8 mouse cellular contexts compared by ENCODE assay signal in the genomic region with DNA sequence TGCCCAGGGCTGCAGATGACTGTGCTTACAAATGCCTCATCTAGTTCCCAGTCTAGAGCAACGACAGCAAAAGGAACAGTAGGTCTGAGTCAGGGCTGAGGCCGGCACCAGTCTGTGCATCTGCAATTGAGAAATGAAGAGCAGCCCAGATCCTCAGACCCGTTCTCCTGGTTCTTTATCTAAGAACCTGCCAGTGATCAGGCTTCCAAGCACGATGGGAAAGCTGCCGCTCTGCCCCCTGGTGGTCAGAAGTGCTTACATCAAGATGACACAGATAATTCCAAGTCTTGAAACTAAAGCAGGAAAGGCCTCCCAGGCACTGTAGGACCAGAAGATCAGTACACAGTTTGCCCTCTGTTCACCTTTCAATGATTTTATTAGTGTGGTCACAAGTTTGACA. TPM values are rescaled to one million over a fixed set of nuclear protein-coding genes. Genes with fewer than 3 reads are reported as not detected.
A peak's percentile ranks its signal among the peaks of the same experiment; 100 is the strongest.
DNase-seq lines count a peak whose midpoint lies in the region; ATAC-seq and TF ChIP-seq lines count a peak whose summit lies in the region.

No protein-coding gene starts in this region.

- 27% methylated on average over 5 of the region's 5 CpGs for WGBS in embryonic facial prominence, embryonic 10.5 days
- WGBS in kidney, embryonic 16.5 days: 24% methylated on average over 5 of the region's 5 CpGs
- 31% methylated on average over 5 of the region's 5 CpGs for WGBS in liver, embryonic 11.5 days
- WGBS in neural tube, embryonic 14.5 days: 18% methylated on average over 5 of the region's 5 CpGs
- WGBS in thymus, adult 2 months: 49% methylated on average over 5 of the region's 5 CpGs

- H3K9me3 ChIP-seq in embryonic facial prominence, embryonic 10.5 days: no peaks in the 10 kb centered on the region
- H3K9me3 ChIP-seq in kidney, embryonic 16.5 days (ENCODE audit: low read length): no peaks in the 10 kb centered on the region
- H3K9me3 ChIP-seq in liver, embryonic 11.5 days (ENCODE audit: control insufficient read depth, low read length): no peaks in the 10 kb centered on the region
- no peaks in the 10 kb centered on the region for H3K9me3 ChIP-seq in neural tube, embryonic 14.5 days (ENCODE audit: control insufficient read depth, low read length)

- no peak overlapping the region for H3K9ac ChIP-seq in kidney, embryonic 16.5 days (replicated peaks; ENCODE audit: low read length)
- no peak overlapping the region for H3K9ac ChIP-seq in liver, embryonic 11.5 days (ENCODE audit: low read depth, low read length)
- no peak overlapping the region for H3K9ac ChIP-seq in neural tube, embryonic 14.5 days (replicated peaks; ENCODE audit: low read depth, low read length)

- peak; percentile 46; the same call in 1 of the 2 replicates for TF ChIP-seq CTCF in thymus, adult 2 months (IDR thresholded peaks at IDR 0.05; ENCODE audit: borderline replicate concordance, control insufficient read depth, extremely low read depth, insufficient read depth, low read length, poor library complexity)

- no peak overlapping the region for H3K4me3 ChIP-seq in embryonic facial prominence, embryonic 10.5 days
- no peak overlapping the region for H3K4me3 ChIP-seq in kidney, embryonic 16.5 days (ENCODE audit: low read length)
- no peak overlapping the region for H3K4me3 ChIP-seq in liver, embryonic 11.5 days (ENCODE audit: low read depth, low read length)
- no peak overlapping the region for H3K4me3 ChIP-seq in neural tube, embryonic 14.5 days (ENCODE audit: low read depth, low read length)
- no peak overlapping the region for H3K4me3 ChIP-seq in thymus, adult 2 months (ENCODE audit: control insufficient read depth, insufficient read depth, low read length)

- H3K36me3 ChIP-seq in embryonic facial prominence, embryonic 10.5 days (replicated peaks): peaks cover 62% of the 10 kb centered on the region
- peaks cover 45% of the 10 kb centered on the region for H3K36me3 ChIP-seq in kidney, embryonic 16.5 days (ENCODE audit: insufficient read depth, low read length)
- H3K36me3 ChIP-seq in liver, embryonic 11.5 days (ENCODE audit: control insufficient read depth, insufficient read depth, low read length): peaks cover 20% of the 10 kb centered on the region; the same call in 1 of the 2 replicates
- peaks cover 36% of the 10 kb centered on the region for H3K36me3 ChIP-seq in neural tube, embryonic 14.5 days (ENCODE audit: control insufficient read depth, insufficient read depth, low read length)
- peaks cover 49% of the 10 kb centered on the region for H3K36me3 ChIP-seq in thymus, adult 2 months (ENCODE audit: control insufficient read depth, insufficient read depth, low read length)

- no peaks in the 10 kb centered on the region for H3K27me3 ChIP-seq in embryonic facial prominence, embryonic 10.5 days (replicated peaks; ENCODE audit: low read depth, poor library complexity, severe bottlenecking)
- no peaks in the 10 kb centered on the region for H3K27me3 ChIP-seq in kidney, embryonic 16.5 days (ENCODE audit: insufficient read depth, low read length)
- H3K27me3 ChIP-seq in liver, embryonic 11.5 days (replicated peaks; ENCODE audit: control insufficient read depth, insufficient read depth, low read length): no peaks in the 10 kb centered on the region
- no peaks in the 10 kb centered on the region for H3K27me3 ChIP-seq in neural tube, embryonic 14.5 days (ENCODE audit: control insufficient read depth, insufficient read depth, low read length)
- no peaks in the 10 kb centered on the region for H3K27me3 ChIP-seq in thymus, adult 2 months (ENCODE audit: control insufficient read depth, insufficient read depth, low read length)

- H3K4me1 ChIP-seq in embryonic facial prominence, embryonic 10.5 days: 0 out of 2 replicates have a peak, but pooled peaks cover 5% of the 10 kb centered on the region
- H3K4me1 ChIP-seq in kidney, embryonic 16.5 days (ENCODE audit: insufficient read depth, low read length): no peaks in the 10 kb centered on the region
- no peaks in the 10 kb centered on the region for H3K4me1 ChIP-seq in liver, embryonic 11.5 days (replicated peaks; ENCODE audit: control insufficient read depth, insufficient read depth, low read length)
- no peaks in the 10 kb centered on the region for H3K4me1 ChIP-seq in neural tube, embryonic 14.5 days (ENCODE audit: control insufficient read depth, insufficient read depth, low read length)
- H3K4me1 ChIP-seq in thymus, adult 2 months (replicated peaks; ENCODE audit: control insufficient read depth, insufficient read depth, low read length): no peaks in the 10 kb centered on the region

- no peak overlapping the region for H3K4me2 ChIP-seq in kidney, embryonic 16.5 days (replicated peaks; ENCODE audit: low read depth, low read length)
- no peak overlapping the region for H3K4me2 ChIP-seq in liver, embryonic 11.5 days
- no peak overlapping the region for H3K4me2 ChIP-seq in neural tube, embryonic 14.5 days (ENCODE audit: low read depth, low read length)

- ATAC-seq in CD4-positive, CD25-positive, alpha-beta regulatory T cell, adult 4 months: peak; percentile 62
- ATAC-seq in kidney, embryonic 16.5 days (ENCODE audit: low FRiP score, low TSS enrichment): peak; percentile 40; the same call in 1 of the 2 replicates
- 0 out of 2 replicates have a peak, but pooled peaks have one; percentile 19 for ATAC-seq in liver, embryonic 11.5 days (replicated peaks; ENCODE audit: low FRiP score)
- peak; percentile 54 for ATAC-seq in neural tube, embryonic 14.5 days (ENCODE audit: low read depth)

- H3K27ac ChIP-seq in embryonic facial prominence, embryonic 10.5 days (replicated peaks): no peak overlapping the region
- no peak overlapping the region for H3K27ac ChIP-seq in kidney, embryonic 16.5 days (ENCODE audit: low read length)
- H3K27ac ChIP-seq in liver, embryonic 11.5 days (ENCODE audit: low read depth, low read length): no peak overlapping the region
- no peak overlapping the region for H3K27ac ChIP-seq in neural tube, embryonic 14.5 days (ENCODE audit: low read depth, low read length)
- no peak overlapping the region for H3K27ac ChIP-seq in thymus, adult 2 months (ENCODE audit: control insufficient read depth, insufficient read depth, low read length)

- DNase-seq in adrenal gland, postnatal 14 days: peak; percentile 86
- DNase-seq in embryonic facial prominence, embryonic 10.5 days (ENCODE audit: low spot score): peak; percentile 85
- peak; percentile 54 for DNase-seq in heart, adult 8-10 months (ENCODE audit: low spot score)
- DNase-seq in liver, embryonic 11.5 days (ENCODE audit: low spot score): peak; percentile 50
- peak; percentile 64 for DNase-seq in thymus, adult 2 months

- TF ChIP-seq POLR2A in thymus, adult 2 months (IDR thresholded peaks at IDR 0.05; ENCODE audit: control insufficient read depth, extremely low read depth, insufficient read depth, low read length, poor library complexity): no peak

RNA-seq across cellular contexts. Expression of a gene that starts 17.4 kb away (rescaled TPM):
- polyA plus RNA-seq in CD4-positive, CD25-positive, alpha-beta regulatory T cell, adult 4 months (2017; shearing (Covaris generic)): 10 to 100 TPM; 15.9 to 17.9 TPM
- 97.6 and 107 TPM in 2 replicates for total RNA-seq in adrenal gland, postnatal 14 days (2021)
- 65.1 and 68.7 TPM in 2 replicates for polyA plus RNA-seq in embryonic facial prominence, embryonic 10.5 days (2016; fragmentation: Nextera tagmentation; extraction: Ambion mirVana)
- total RNA-seq in heart, adult 8-10 months (2022): 10 to 100 TPM; 26.4 to 33.6 (median 31.1) TPM
- polyA plus RNA-seq in kidney, embryonic 16.5 days (2015; fragmentation: Nextera tagmentation; extraction: Ambion mirVana): 106 and 109 TPM in 2 replicates
- polyA plus RNA-seq in liver, embryonic 11.5 days (2014; fragmentation: Nextera tagmentation; extraction: Ambion mirVana): 64.2 and 71.0 TPM in 2 replicates
- polyA plus RNA-seq in neural tube, embryonic 14.5 days (2014; fragmentation: Nextera tagmentation; extraction: Ambion mirVana): 248 and 255 TPM in 2 replicates
- 161 and 163 TPM in 2 replicates for polyA plus RNA-seq in thymus, adult 2 months (2012; rRNA removed)

RNA-seq across cellular contexts. Expression of a gene that starts 24.2 kb away (rescaled TPM):
- 1 to 10 TPM; 4.7 to 7.7 TPM for polyA plus RNA-seq in CD4-positive, CD25-positive, alpha-beta regulatory T cell, adult 4 months (2017; shearing (Covaris generic))
- total RNA-seq in adrenal gland, postnatal 14 days (2021): 8.2 and 9.5 TPM in 2 replicates
- polyA plus RNA-seq in embryonic facial prominence, embryonic 10.5 days (2016; fragmentation: Nextera tagmentation; extraction: Ambion mirVana): 34.3 and 37.2 TPM in 2 replicates
- 1 to 10 TPM; 1.2 to 1.9 (median 1.7) TPM for total RNA-seq in heart, adult 8-10 months (2022)
- polyA plus RNA-seq in kidney, embryonic 16.5 days (2015; fragmentation: Nextera tagmentation; extraction: Ambion mirVana): 20.0 and 21.1 TPM in 2 replicates
- polyA plus RNA-seq in liver, embryonic 11.5 days (2014; fragmentation: Nextera tagmentation; extraction: Ambion mirVana): 7.9 and 9.0 TPM in 2 replicates
- 19.6 and 20.9 TPM in 2 replicates for polyA plus RNA-seq in neural tube, embryonic 14.5 days (2014; fragmentation: Nextera tagmentation; extraction: Ambion mirVana)
- polyA plus RNA-seq in thymus, adult 2 months (2012; rRNA removed): 7.3 and 8.7 TPM in 2 replicates

RNA-seq across cellular contexts. Expression of a gene that starts 51.8 kb away (rescaled TPM):
- polyA plus RNA-seq in CD4-positive, CD25-positive, alpha-beta regulatory T cell, adult 4 months (2017; shearing (Covaris generic)): 100 to 1,000 TPM in 1 of 2 experiments, 10 to 100 TPM in 1; 67.3 to 132 TPM
- total RNA-seq in adrenal gland, postnatal 14 days (2021): 52.4 and 62.7 TPM in 2 replicates
- polyA plus RNA-seq in embryonic facial prominence, embryonic 10.5 days (2016; fragmentation: Nextera tagmentation; extraction: Ambion mirVana): 69.1 and 70.0 TPM in 2 replicates
- total RNA-seq in heart, adult 8-10 months (2022): 10 to 100 TPM; 22.0 to 27.0 (median 26.2) TPM
- 72.8 and 81.0 TPM in 2 replicates for polyA plus RNA-seq in kidney, embryonic 16.5 days (2015; fragmentation: Nextera tagmentation; extraction: Ambion mirVana)
- polyA plus RNA-seq in liver, embryonic 11.5 days (2014; fragmentation: Nextera tagmentation; extraction: Ambion mirVana): 56.6 and 64.3 TPM in 2 replicates
- polyA plus RNA-seq in neural tube, embryonic 14.5 days (2014; fragmentation: Nextera tagmentation; extraction: Ambion mirVana): 88.8 and 107 TPM in 2 replicates
- polyA plus RNA-seq in thymus, adult 2 months (2012; rRNA removed): 56.2 and 61.1 TPM in 2 replicates
